Mouse (Mus musculus): ENCODE measurements around the gene Naa80.

GRCm38 (mm10) chr9:107578587-107578986, at the start of gene Naa80:
- TF ChIP-seq CTCF (IDR thresholded peaks at IDR 0.05; ENCODE audit: low read depth) (no peak), EP300 (IDR thresholded peaks at IDR 0.05; ENCODE audit: low read depth) (no peak)

Measured in heart, postnatal 0 days (tissue).